Mouse (Mus musculus): ENCODE results near the gene Fras1. TPM values are rescaled to one million over a fixed set of nuclear protein-coding genes. Genes with fewer than 3 reads are reported as not detected.

Fras1 gene
- 3.4 and 3.6 TPM in 2 replicates for polyA plus RNA-seq (2015; fragmentation: Nextera tagmentation; extraction: Ambion mirVana)

DNA sequence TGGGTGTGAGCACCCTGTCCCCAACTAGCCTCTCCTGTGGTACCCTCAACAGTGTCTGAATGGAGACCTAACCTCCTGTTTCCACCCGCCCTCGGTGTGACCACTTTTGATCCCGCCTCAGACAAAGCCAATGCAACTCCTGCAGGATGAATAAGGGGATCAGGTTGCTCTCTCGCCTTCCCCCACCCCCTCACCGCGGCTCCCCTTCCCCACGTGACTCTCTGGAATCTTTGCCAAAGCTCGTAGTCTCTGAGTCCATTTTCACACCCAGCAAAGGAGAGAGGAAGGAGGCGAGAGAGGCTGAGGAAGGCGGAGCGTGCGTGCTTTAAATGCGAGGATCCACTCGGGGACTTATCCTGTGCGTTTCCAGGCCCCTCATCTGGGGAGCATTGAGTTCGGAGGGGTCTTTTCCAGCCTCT, at the start of gene Fras1:
Gene Fras1 (plus strand): TSS at position 389 of the 419 bp plus-strand sequence.
- peak within 1 kb of the TSS; percentile 61; the same call in 1 of the 2 replicates for H3K27ac ChIP-seq (replicated peaks)
- peak; percentile 10 for ATAC-seq (ENCODE audit: low FRiP score, low TSS enrichment)
- TF ChIP-seq CTCF (IDR thresholded peaks at IDR 0.05; ENCODE audit: low read depth) (no peak), EP300 (optimal IDR thresholded peaks at IDR 0.05) (no peak)
- H3K36me3 ChIP-seq (ENCODE audit: control insufficient read depth, insufficient read depth, low read length) = no peaks in the 10 kb centered on the region
- H3K4me3 ChIP-seq (ENCODE audit: low read depth, low read length) = peak within 1 kb of the TSS; percentile 63
- DNase-seq (ENCODE audit: low spot score) = peak; percentile 58
- H3K27me3 ChIP-seq (ENCODE audit: control insufficient read depth, insufficient read depth, low read length) = no peaks in the 10 kb centered on the region
- peak within 1 kb of the TSS; percentile 96 for H3K4me2 ChIP-seq (replicated peaks; ENCODE audit: low read depth)
- peak within 1 kb of the TSS; percentile 64 for H3K9ac ChIP-seq (ENCODE audit: low read length)
- no peaks in the 10 kb centered on the region for H3K4me1 ChIP-seq (replicated peaks; ENCODE audit: control insufficient read depth, insufficient read depth)
- no peaks in the 10 kb centered on the region for H3K9me3 ChIP-seq (ENCODE audit: control insufficient read depth, low read length)
- WGBS = 0% methylated on average over 16 of the region's 16 CpGs

DNA sequence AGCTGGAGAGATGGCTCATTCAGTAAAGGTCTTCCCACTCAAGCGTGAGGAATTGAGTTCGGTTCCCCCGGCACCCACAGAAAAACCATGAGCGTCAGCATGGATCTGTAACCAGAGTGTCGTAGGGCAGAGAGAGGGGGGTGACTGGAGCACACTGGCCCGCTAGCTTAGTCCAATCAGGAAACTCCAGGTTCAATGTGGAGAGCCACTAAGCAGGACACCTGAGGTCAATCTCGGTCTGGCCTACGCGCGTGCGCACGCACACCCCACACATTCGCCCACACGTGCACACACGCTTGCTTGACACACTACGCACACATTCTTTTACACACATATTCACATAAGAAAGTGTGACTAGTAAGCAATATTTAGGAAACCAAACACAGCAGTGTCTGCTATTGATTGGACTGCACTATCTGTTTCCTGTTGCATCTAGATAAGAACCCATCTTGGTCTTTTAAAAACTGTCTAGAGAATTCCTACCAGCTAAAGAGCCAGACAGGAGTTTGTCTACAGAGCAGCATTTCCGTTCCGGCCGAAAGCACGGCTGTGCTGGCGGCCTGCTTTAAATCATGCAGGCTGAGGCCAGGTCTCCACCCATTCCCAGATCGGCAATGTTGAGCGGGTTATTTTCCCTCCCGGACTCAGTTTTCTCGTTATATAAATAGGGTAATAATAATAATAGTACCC, 42.6 kb upstream of the Fras1 start:
- Histone ChIP-seq H3K9ac (ENCODE audit: low read length) (no peak overlapping the region), H3K4me2 (replicated peaks; ENCODE audit: low read depth) (no peak overlapping the region), H3K4me3 (ENCODE audit: low read depth, low read length) (no peak overlapping the region), H3K27ac (replicated peaks) (no peak overlapping the region), H3K36me3 (ENCODE audit: control insufficient read depth, insufficient read depth, low read length) (no peaks in the 10 kb centered on the region), H3K4me1 (replicated peaks; ENCODE audit: control insufficient read depth, insufficient read depth) (no peaks in the 10 kb centered on the region), H3K9me3 (ENCODE audit: control insufficient read depth, low read length) (no peaks in the 10 kb centered on the region), H3K27me3 (ENCODE audit: control insufficient read depth, insufficient read depth, low read length) (no peaks in the 10 kb centered on the region)
- no peak for DNase-seq (ENCODE audit: low spot score)
- 77% methylated on average over 25 of the region's 25 CpGs for WGBS
- no peak for ATAC-seq (ENCODE audit: low FRiP score, low TSS enrichment)
- TF ChIP-seq CTCF (IDR thresholded peaks at IDR 0.05; ENCODE audit: low read depth) (no peak), EP300 (optimal IDR thresholded peaks at IDR 0.05) (no peak)

DNA sequence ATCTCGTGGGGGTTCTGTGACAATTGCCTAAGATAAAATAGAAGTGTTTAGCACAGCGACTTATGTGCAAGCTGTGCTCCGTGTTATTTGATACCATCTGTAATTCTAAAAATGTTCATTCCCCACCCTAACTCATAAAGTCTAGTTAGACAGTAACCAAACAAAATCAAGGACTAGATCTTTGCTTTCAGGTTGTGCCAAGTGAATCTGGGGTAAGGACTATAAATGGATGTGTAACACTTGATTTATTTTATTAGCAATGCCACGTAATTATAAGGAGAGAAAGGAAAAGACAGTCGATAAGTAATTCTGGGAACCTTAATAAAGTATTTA, 42.1 kb upstream of the Fras1 start:
- H3K9me3 ChIP-seq (ENCODE audit: control insufficient read depth, low read length) = no peaks in the 10 kb centered on the region
- H3K27me3 ChIP-seq (ENCODE audit: control insufficient read depth, insufficient read depth, low read length) = no peaks in the 10 kb centered on the region
- no peak overlapping the region for H3K4me2 ChIP-seq (replicated peaks; ENCODE audit: low read depth)
- ATAC-seq (ENCODE audit: low FRiP score, low TSS enrichment) (no peak), DNase-seq (ENCODE audit: low spot score) (no peak)
- no peak for TF ChIP-seq EP300 (optimal IDR thresholded peaks at IDR 0.05)
- TF ChIP-seq CTCF (IDR thresholded peaks at IDR 0.05; ENCODE audit: low read depth) = no peak
- no peak overlapping the region for H3K27ac ChIP-seq (replicated peaks)
- H3K4me1 ChIP-seq (replicated peaks; ENCODE audit: control insufficient read depth, insufficient read depth) = no peaks in the 10 kb centered on the region
- 61% methylated on average over 5 of the region's 5 CpGs for WGBS
- H3K9ac ChIP-seq (ENCODE audit: low read length) = no peak overlapping the region
- H3K4me3 ChIP-seq (ENCODE audit: low read depth, low read length) = no peak overlapping the region
- H3K36me3 ChIP-seq (ENCODE audit: control insufficient read depth, insufficient read depth, low read length) = no peaks in the 10 kb centered on the region

DNA sequence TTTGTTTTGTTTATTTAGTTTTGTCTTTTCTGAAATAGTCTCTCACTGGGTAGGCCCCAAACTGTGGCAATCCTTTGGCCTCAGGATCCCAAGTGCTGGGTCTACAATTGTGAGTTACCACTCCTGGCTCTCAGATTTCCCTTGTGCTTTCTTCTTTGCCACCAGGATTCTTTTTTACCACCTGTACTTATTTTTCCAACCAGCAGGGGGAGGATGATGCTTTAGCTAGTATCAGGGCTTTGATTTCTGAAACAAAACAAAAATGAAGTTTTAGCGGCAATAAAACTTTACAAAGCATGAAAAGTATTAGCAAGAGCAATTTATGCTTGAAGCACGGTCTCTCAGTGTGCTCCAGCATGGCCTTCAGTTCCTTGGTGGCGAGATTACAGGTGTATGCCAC, 39.8 kb upstream of the Fras1 start:
- ATAC-seq (ENCODE audit: low FRiP score, low TSS enrichment) (no peak), DNase-seq (ENCODE audit: low spot score) (no peak)
- no peaks in the 10 kb centered on the region for H3K9me3 ChIP-seq (ENCODE audit: control insufficient read depth, low read length)

DNA sequence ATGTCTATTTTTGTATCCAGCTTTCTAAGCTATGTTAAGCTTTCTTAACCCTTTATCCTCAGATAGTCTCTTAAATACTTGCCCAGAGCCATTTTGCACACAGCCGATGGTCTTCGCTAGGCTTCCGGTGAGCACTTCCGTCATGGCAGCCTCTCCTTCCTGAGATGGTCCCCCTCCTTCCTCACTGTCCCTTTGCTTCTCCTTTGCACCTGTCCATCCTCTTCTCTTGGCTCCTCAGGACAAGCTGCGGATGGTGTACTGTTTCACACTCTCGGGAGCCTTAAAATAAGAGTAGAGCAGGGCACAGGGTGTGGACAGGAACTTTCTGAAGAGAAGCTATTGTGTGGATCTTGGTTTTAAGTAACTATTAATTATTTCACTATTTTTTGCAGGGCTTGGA, 33.2 kb upstream of the Fras1 start:
- no peak overlapping the region for H3K27ac ChIP-seq (replicated peaks)
- no peak overlapping the region for H3K4me2 ChIP-seq (replicated peaks; ENCODE audit: low read depth)
- no peaks in the 10 kb centered on the region for H3K9me3 ChIP-seq (ENCODE audit: control insufficient read depth, low read length)
- no peak overlapping the region for H3K9ac ChIP-seq (ENCODE audit: low read length)
- H3K27me3 ChIP-seq (ENCODE audit: control insufficient read depth, insufficient read depth, low read length) = no peaks in the 10 kb centered on the region
- DNase-seq (ENCODE audit: low spot score) = no peak
- TF ChIP-seq EP300 (optimal IDR thresholded peaks at IDR 0.05) (no peak), CTCF (IDR thresholded peaks at IDR 0.05; ENCODE audit: low read depth) (no peak)
- H3K36me3 ChIP-seq (ENCODE audit: control insufficient read depth, insufficient read depth, low read length) = no peaks in the 10 kb centered on the region
- 91% methylated on average over 6 of the region's 6 CpGs for WGBS
- no peak overlapping the region for H3K4me3 ChIP-seq (ENCODE audit: low read depth, low read length)
- no peaks in the 10 kb centered on the region for H3K4me1 ChIP-seq (replicated peaks; ENCODE audit: control insufficient read depth, insufficient read depth)
- ATAC-seq (ENCODE audit: low FRiP score, low TSS enrichment) = no peak

More for the DNA sequence above, 39.8 kb upstream of the Fras1 start:
- Histone ChIP-seq H3K27ac (replicated peaks) (no peak overlapping the region), H3K9ac (ENCODE audit: low read length) (no peak overlapping the region), H3K4me3 (ENCODE audit: low read depth, low read length) (no peak overlapping the region), H3K27me3 (ENCODE audit: control insufficient read depth, insufficient read depth, low read length) (no peaks in the 10 kb centered on the region), H3K4me1 (replicated peaks; ENCODE audit: control insufficient read depth, insufficient read depth) (no peaks in the 10 kb centered on the region), H3K4me2 (replicated peaks; ENCODE audit: low read depth) (no peak overlapping the region), H3K36me3 (ENCODE audit: control insufficient read depth, insufficient read depth, low read length) (no peaks in the 10 kb centered on the region)
- TF ChIP-seq EP300 (optimal IDR thresholded peaks at IDR 0.05) = no peak
- TF ChIP-seq CTCF (IDR thresholded peaks at IDR 0.05; ENCODE audit: low read depth) = peak; percentile 79
- WGBS = 58% methylated on average over 3 of the region's 3 CpGs

DNA sequence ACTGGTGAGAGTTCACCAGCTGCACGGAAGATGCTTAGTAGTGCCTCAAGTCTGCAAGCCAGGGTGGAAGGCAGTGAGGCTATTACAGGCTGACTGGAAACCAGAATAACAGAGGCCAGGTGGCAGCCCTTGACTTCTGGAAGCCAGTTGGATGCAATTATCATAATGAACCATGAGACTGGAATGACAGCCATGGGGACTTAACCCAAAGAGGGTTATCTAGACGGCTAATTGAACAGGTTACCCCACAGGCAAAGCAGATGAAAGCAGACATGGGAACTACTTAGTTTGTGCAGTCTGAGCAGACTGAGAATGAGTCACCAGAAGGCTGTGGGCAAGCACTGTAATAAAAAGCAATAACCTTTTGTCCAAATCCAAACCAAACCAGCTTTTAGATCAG, 28.8 kb upstream of the Fras1 start:
- Histone ChIP-seq H3K4me1 (replicated peaks; ENCODE audit: control insufficient read depth, insufficient read depth) (no peaks in the 10 kb centered on the region), H3K9ac (ENCODE audit: low read length) (no peak overlapping the region), H3K9me3 (ENCODE audit: control insufficient read depth, low read length) (no peaks in the 10 kb centered on the region), H3K4me3 (ENCODE audit: low read depth, low read length) (no peak overlapping the region), H3K4me2 (replicated peaks; ENCODE audit: low read depth) (no peak overlapping the region), H3K27ac (replicated peaks) (no peak overlapping the region), H3K27me3 (ENCODE audit: control insufficient read depth, insufficient read depth, low read length) (no peaks in the 10 kb centered on the region), H3K36me3 (ENCODE audit: control insufficient read depth, insufficient read depth, low read length) (no peaks in the 10 kb centered on the region)
- ATAC-seq (ENCODE audit: low FRiP score, low TSS enrichment) = no peak
- 60% methylated on average over 2 of the region's 2 CpGs for WGBS
- no peak for DNase-seq (ENCODE audit: low spot score)
- TF ChIP-seq EP300 (optimal IDR thresholded peaks at IDR 0.05) (no peak), CTCF (IDR thresholded peaks at IDR 0.05; ENCODE audit: low read depth) (no peak)

Measured in stomach, postnatal 0 days (tissue).